Mouse (Mus musculus): Measurements from ENCODE around the gene Gprasp1. TPM values are rescaled to one million over a fixed set of nuclear protein-coding genes. Genes with fewer than 3 reads are reported as not detected.
"Not testable (repeated sequence)": the region's sequence is repeated elsewhere in the genome, so short reads cannot be mapped to it uniquely, and the experiment has no call there.

The Gprasp1 gene
- polyA plus RNA-seq, 1 experiment from 2014 or later = 44.0 TPM

- Histone ChIP-seq H3K4me1 (ENCODE audit: insufficient read depth) (no peaks in the 10 kb centered on the region), H3K4me2 (no peak overlapping the region), H3K9ac (no peak overlapping the region), H3K27ac (ENCODE audit: low read depth) (no peak overlapping the region), H3K27me3 (ENCODE audit: insufficient read depth, low read length) (no peaks in the 10 kb centered on the region), H3K36me3 (ENCODE audit: insufficient read depth) (no peaks in the 10 kb centered on the region), H3K9me3 (ENCODE audit: low read depth, low read length) (no peaks in the 10 kb centered on the region), H3K4me3 (ENCODE audit: low read depth, low read length) (no peak overlapping the region)
- no peak for TF ChIP-seq CTCF (IDR thresholded peaks at IDR 0.05; ENCODE audit: low read depth)
- no peak for ATAC-seq (ENCODE audit: insufficient read depth)
- DNase-seq = no peak
Measured at GRCm38 (mm10) chrX:135791536-135791935, 49.0 kb downstream of the Gprasp1 start.

GRCm38 (mm10) chrX:135792326-135792725 is 49.8 kb downstream of the Gprasp1 start:
- H3K4me3 ChIP-seq (ENCODE audit: low read depth, low read length) = no peak overlapping the region
- H3K27ac ChIP-seq (ENCODE audit: low read depth) = no peak overlapping the region
- no peak for TF ChIP-seq CTCF (IDR thresholded peaks at IDR 0.05; ENCODE audit: low read depth)
- no peaks in the 10 kb centered on the region for H3K4me1 ChIP-seq (ENCODE audit: insufficient read depth)
- H3K36me3 ChIP-seq (ENCODE audit: insufficient read depth) = no peaks in the 10 kb centered on the region
- no peak overlapping the region for H3K4me2 ChIP-seq
- H3K27me3 ChIP-seq (ENCODE audit: insufficient read depth, low read length) = no peaks in the 10 kb centered on the region
- WGBS = 69% methylated on average over 6 of the region's 6 CpGs
- H3K9ac ChIP-seq = no peak overlapping the region
- H3K9me3 ChIP-seq (ENCODE audit: low read depth, low read length) = no peaks in the 10 kb centered on the region
- ATAC-seq (ENCODE audit: insufficient read depth) (no peak), DNase-seq (no peak)

- not testable (repeated sequence) for H3K27ac ChIP-seq (ENCODE audit: low read depth); H3K27me3 ChIP-seq (ENCODE audit: insufficient read depth, low read length); H3K4me1 ChIP-seq (ENCODE audit: insufficient read depth); H3K9me3 ChIP-seq (ENCODE audit: low read depth, low read length)
- Histone ChIP-seq H3K4me2 (peak overlapping the region; percentile 58), H3K4me3 (ENCODE audit: low read depth, low read length) (peak overlapping the region; percentile 52), H3K9ac (peak overlapping the region; percentile 52), H3K36me3 (ENCODE audit: insufficient read depth) (peaks cover 13% of the 10 kb centered on the region; the same call in 1 of the 2 replicates)
- DNase-seq (peak; percentile 81), ATAC-seq (ENCODE audit: insufficient read depth) (peak; percentile 95)
- 24% methylated on average over 16 of the region's 27 CpGs for WGBS
Measured at GRCm38 (mm10) chrX:135795591-135796304, 53.2 kb downstream of the Gprasp1 start.

- DNase-seq = peak; percentile 13
Measured at GRCm38 (mm10) chrX:135796305-135797211, 54.0 kb downstream of the Gprasp1 start.

GRCm38 (mm10) chrX:135797212-135797644 is 54.7 kb downstream of the Gprasp1 start, which contains the start of gene Bhlhb9:
Gene Bhlhb9 (plus strand): TSS chrX:135797594.
- DNase-seq = peak; percentile 77
- ATAC-seq (ENCODE audit: insufficient read depth) = peak; percentile 12; the same call in 1 of the 2 replicates

More at GRCm38 (mm10) chrX:135796305-135797211, 54.0 kb downstream of the Gprasp1 start:
- H3K27me3 ChIP-seq (ENCODE audit: insufficient read depth, low read length); H3K4me1 ChIP-seq (ENCODE audit: insufficient read depth); H3K9me3 ChIP-seq (ENCODE audit: low read depth, low read length): not testable (repeated sequence)
- Histone ChIP-seq H3K4me2 (peak overlapping the region; percentile 58), H3K9ac (peak overlapping the region; percentile 52), H3K27ac (ENCODE audit: low read depth) (peak overlapping the region; percentile 36; the same call in 1 of the 2 replicates), H3K36me3 (ENCODE audit: insufficient read depth) (peaks cover 13% of the 10 kb centered on the region; the same call in 1 of the 2 replicates), H3K4me3 (ENCODE audit: low read depth, low read length) (peak overlapping the region; percentile 52)
- WGBS = 19% methylated on average over 23 of the region's 26 CpGs
- ATAC-seq (ENCODE audit: insufficient read depth) = peak; percentile 83

GRCm38 (mm10) chrX:135804149-135804548 is 61.6 kb downstream of the Gprasp1 start:
- no peak for TF ChIP-seq CTCF (IDR thresholded peaks at IDR 0.05; ENCODE audit: low read depth)
- H3K4me3 ChIP-seq (ENCODE audit: low read depth, low read length) = no peak overlapping the region
- no peaks in the 10 kb centered on the region for H3K9me3 ChIP-seq (ENCODE audit: low read depth, low read length)
- H3K4me1 ChIP-seq (ENCODE audit: insufficient read depth) = no peaks in the 10 kb centered on the region
- no peak overlapping the region for H3K4me2 ChIP-seq
- WGBS = 77% methylated on average over 3 of the region's 3 CpGs
- DNase-seq = no peak
- H3K9ac ChIP-seq = no peak overlapping the region
- H3K36me3 ChIP-seq (ENCODE audit: insufficient read depth) = peaks cover 16% of the 10 kb centered on the region; the same call in 1 of the 2 replicates
- no peaks in the 10 kb centered on the region for H3K27me3 ChIP-seq (ENCODE audit: insufficient read depth, low read length)
- no peak for ATAC-seq (ENCODE audit: insufficient read depth)
- no peak overlapping the region for H3K27ac ChIP-seq (ENCODE audit: low read depth)

More at GRCm38 (mm10) chrX:135797212-135797644, 54.7 kb downstream of the Gprasp1 start, which contains the start of gene Bhlhb9:
- Histone ChIP-seq H3K4me3 (ENCODE audit: low read depth, low read length) (peak within 1 kb of the TSS; percentile 52), H3K36me3 (ENCODE audit: insufficient read depth) (peaks cover 13% of the 10 kb centered on the region; the same call in 1 of the 2 replicates), H3K27ac (ENCODE audit: low read depth) (peak within 1 kb of the TSS; percentile 36; the same call in 1 of the 2 replicates), H3K4me2 (peak within 1 kb of the TSS; percentile 58), H3K9ac (peak within 1 kb of the TSS; percentile 52)
- peak; percentile 71 for TF ChIP-seq CTCF (IDR thresholded peaks at IDR 0.05; ENCODE audit: low read depth)
- H3K9me3 ChIP-seq (ENCODE audit: low read depth, low read length); H3K4me1 ChIP-seq (ENCODE audit: insufficient read depth); H3K27me3 ChIP-seq (ENCODE audit: insufficient read depth, low read length): not testable (repeated sequence)
- WGBS = 8% methylated on average over 3 of the region's 5 CpGs

- Histone ChIP-seq H3K27me3 (ENCODE audit: insufficient read depth, low read length) (no peaks in the 10 kb centered on the region), H3K27ac (ENCODE audit: low read depth) (no peak overlapping the region), H3K4me3 (ENCODE audit: low read depth, low read length) (no peak overlapping the region), H3K4me2 (no peak overlapping the region), H3K9ac (no peak overlapping the region), H3K9me3 (ENCODE audit: low read depth, low read length) (no peaks in the 10 kb centered on the region), H3K4me1 (ENCODE audit: insufficient read depth) (no peaks in the 10 kb centered on the region), H3K36me3 (ENCODE audit: insufficient read depth) (peaks cover 3% of the 10 kb centered on the region; the same call in 1 of the 2 replicates)
- DNase-seq = peak; percentile 56
- no peak for ATAC-seq (ENCODE audit: insufficient read depth)
- WGBS = 16% methylated on average over 1 of the region's 1 CpGs
- peak; percentile 74 for TF ChIP-seq CTCF (IDR thresholded peaks at IDR 0.05; ENCODE audit: low read depth)
Measured at GRCm38 (mm10) chrX:135805780-135806179, 63.2 kb downstream of the Gprasp1 start.

GRCm38 (mm10) chrX:135835896-135836295 is 93.4 kb downstream of the Gprasp1 start:
- WGBS = 33% methylated on average over 1 of the region's 1 CpGs
- not testable (repeated sequence) for H3K4me2 ChIP-seq; DNase-seq; H3K9me3 ChIP-seq (ENCODE audit: low read depth, low read length); ATAC-seq (ENCODE audit: insufficient read depth); H3K27me3 ChIP-seq (ENCODE audit: insufficient read depth, low read length); H3K27ac ChIP-seq (ENCODE audit: low read depth); H3K9ac ChIP-seq; H3K4me1 ChIP-seq (ENCODE audit: insufficient read depth); H3K36me3 ChIP-seq (ENCODE audit: insufficient read depth); H3K4me3 ChIP-seq (ENCODE audit: low read depth, low read length)
